Mouse (Mus musculus): ENCODE results near the gene Rnf6.

Gene Rnf6

GRCm38 (mm10) chr5:146220879-146221714, at the start of gene Rnf6:
Gene Rnf6, minus strand, starts transcription at chr5:146221555.
- in situ Hi-C loops (cut with MboI, MseI), result loop anchor here (25.0 kb wide), 2 partner anchors 934 to 1459 kb away; partner anchors contain the start of genes Tmem130, Trrap and Zscan25

GRCm38 (mm10) chr5:146270593-146270992, 49.2 kb upstream of the Rnf6 start:
- in situ Hi-C loops (cut with MboI, MseI), result no loop called here

- in situ Hi-C loops (cut with MboI, MseI), result no loop called here
Observed at GRCm38 (mm10) chr5:146267776-146268175, 46.4 kb upstream of the Rnf6 start.

GRCm38 (mm10) chr5:146265934-146266591, 44.7 kb upstream of the Rnf6 start:
- in situ Hi-C loops (cut with MboI, MseI), result no loop called here

- in situ Hi-C loops (cut with MboI, MseI), result no loop called here
Observed at GRCm38 (mm10) chr5:146260003-146260402, 38.6 kb upstream of the Rnf6 start.

GRCm38 (mm10) chr5:146253644-146254043, 32.3 kb upstream of the Rnf6 start:
- in situ Hi-C loops (cut with MboI, MseI), result no loop called here

- in situ Hi-C loops (cut with MboI, MseI), result no loop called here
Observed at GRCm38 (mm10) chr5:146251663-146252429, 30.5 kb upstream of the Rnf6 start.

- in situ Hi-C loops (cut with MboI, MseI), result no loop called here
Observed at GRCm38 (mm10) chr5:146250369-146251075, 29.2 kb upstream of the Rnf6 start.

- in situ Hi-C loops (cut with MboI, MseI), result no loop called here
Observed at GRCm38 (mm10) chr5:146248746-146249145, 27.4 kb upstream of the Rnf6 start.

GRCm38 (mm10) chr5:146247709-146248108, 26.4 kb upstream of the Rnf6 start:
- in situ Hi-C loops (cut with MboI, MseI), result no loop called here

GRCm38 (mm10) chr5:146246386-146246785, 25.0 kb upstream of the Rnf6 start:
- in situ Hi-C loops (cut with MboI, MseI), result no loop called here

GRCm38 (mm10) chr5:146245646-146246370, 24.5 kb upstream of the Rnf6 start:
- in situ Hi-C loops (cut with MboI, MseI), result no loop called here

GRCm38 (mm10) chr5:146245193-146245592, 23.8 kb upstream of the Rnf6 start:
- in situ Hi-C loops (cut with MboI, MseI), result no loop called here

GRCm38 (mm10) chr5:146241202-146241601, 19.8 kb upstream of the Rnf6 start:
- in situ Hi-C loops (cut with MboI, MseI), result no loop called here

- in situ Hi-C loops (cut with MboI, MseI), result no loop called here
Observed at GRCm38 (mm10) chr5:146240771-146241170, 19.4 kb upstream of the Rnf6 start.

- in situ Hi-C loops (cut with MboI, MseI), result no loop called here
Observed at GRCm38 (mm10) chr5:146238274-146238673, 16.9 kb upstream of the Rnf6 start.

GRCm38 (mm10) chr5:146234336-146234735, 13.0 kb upstream of the Rnf6 start:
- in situ Hi-C loops (cut with MboI, MseI), result no loop called here

- in situ Hi-C loops (cut with MboI, MseI), result no loop called here
Observed at GRCm38 (mm10) chr5:146232816-146233215, 11.5 kb upstream of the Rnf6 start.

- in situ Hi-C loops (cut with MboI, MseI), result no loop called here
Observed at GRCm38 (mm10) chr5:146232056-146232675, 10.8 kb upstream of the Rnf6 start.

- in situ Hi-C loops (cut with MboI, MseI), result no loop called here
Observed at GRCm38 (mm10) chr5:146231655-146231996, 10.3 kb upstream of the Rnf6 start.
